Mouse (Mus musculus) forebrain, embryonic 15.5 days (tissue): ENCODE measurements around the gene Ccz1. TPM values are rescaled to one million over a fixed set of nuclear protein-coding genes. Genes with fewer than 3 reads are reported as not detected.

Experiments
- ATAC-seq: fragments of 200-750 bp; cut with Nextera tagmentation; replicated peaks from 2 replicates; pipeline ENCODE4 v1.8.0; 2017; ENCODE audit warnings: mild to moderate bottlenecking, moderate TSS enrichment, moderate library complexity
- H3K27ac ChIP-seq: fragments of 300-500 bp; sonication (generic); replicated peaks from 2 replicates; pipeline ENCODE4 v1.5.1; 2015; ENCODE audit warnings: mild to moderate bottlenecking, inconsistent platforms
- H3K27me3 ChIP-seq: fragments of 300-500 bp; sonication (generic); 2 replicates; pipeline ENCODE4 v1.6.1; 2015; ENCODE audit warnings: inconsistent platforms
- H3K36me3 ChIP-seq: fragments of 300-500 bp; sonication (generic); 2 replicates; pipeline ENCODE4 v1.6.1; 2015; ENCODE audit warnings: mild to moderate bottlenecking, inconsistent platforms
- H3K4me1 ChIP-seq: fragments of 300-500 bp; sonication (generic); 2 replicates; pipeline ENCODE4 v1.6.1; 2015; ENCODE audit warnings: inconsistent platforms
- H3K4me2 ChIP-seq: fragments of 300-500 bp; sonication (generic); replicated peaks from 2 replicates; pipeline ENCODE4 v1.6.1; 2015; ENCODE audit warnings: mild to moderate bottlenecking, inconsistent platforms
- H3K4me3 ChIP-seq: fragments of 300-500 bp; sonication (generic); 2 replicates; pipeline ENCODE4 v1.5.1; 2015; ENCODE audit warnings: mild to moderate bottlenecking, inconsistent platforms
- H3K9ac ChIP-seq: fragments of 300-500 bp; sonication (generic); replicated peaks from 2 replicates; pipeline ENCODE4 v1.6.1; 2015; ENCODE audit warnings: mild to moderate bottlenecking, inconsistent platforms
- H3K9me3 ChIP-seq: fragments of 300-500 bp; sonication (generic); 2 replicates; pipeline ENCODE4 v1.6.1; 2016; ENCODE audit warnings: inconsistent platforms
- WGBS: fragments of 180-500 bp; shearing (Covaris S2); methylation state at CpG from one replicate; pipeline ENCODE4 v1.1.7; 2015; ENCODE audit warnings: mixed read lengths; 5-methylcytosine and 5-hydroxymethylcytosine counted together
- polyA plus RNA-seq: library from polyadenylated mRNA; unstranded; fragments of >200 nt; fragmentation: Nextera tagmentation; extraction: Ambion mirVana; gene quantifications from 2 replicates; pipeline ENCODE4 v1.2.1, GENCODE M21; 2015

Gene Ccz1
- 90.9 and 94.3 TPM in 2 replicates for polyA plus RNA-seq

DNA sequence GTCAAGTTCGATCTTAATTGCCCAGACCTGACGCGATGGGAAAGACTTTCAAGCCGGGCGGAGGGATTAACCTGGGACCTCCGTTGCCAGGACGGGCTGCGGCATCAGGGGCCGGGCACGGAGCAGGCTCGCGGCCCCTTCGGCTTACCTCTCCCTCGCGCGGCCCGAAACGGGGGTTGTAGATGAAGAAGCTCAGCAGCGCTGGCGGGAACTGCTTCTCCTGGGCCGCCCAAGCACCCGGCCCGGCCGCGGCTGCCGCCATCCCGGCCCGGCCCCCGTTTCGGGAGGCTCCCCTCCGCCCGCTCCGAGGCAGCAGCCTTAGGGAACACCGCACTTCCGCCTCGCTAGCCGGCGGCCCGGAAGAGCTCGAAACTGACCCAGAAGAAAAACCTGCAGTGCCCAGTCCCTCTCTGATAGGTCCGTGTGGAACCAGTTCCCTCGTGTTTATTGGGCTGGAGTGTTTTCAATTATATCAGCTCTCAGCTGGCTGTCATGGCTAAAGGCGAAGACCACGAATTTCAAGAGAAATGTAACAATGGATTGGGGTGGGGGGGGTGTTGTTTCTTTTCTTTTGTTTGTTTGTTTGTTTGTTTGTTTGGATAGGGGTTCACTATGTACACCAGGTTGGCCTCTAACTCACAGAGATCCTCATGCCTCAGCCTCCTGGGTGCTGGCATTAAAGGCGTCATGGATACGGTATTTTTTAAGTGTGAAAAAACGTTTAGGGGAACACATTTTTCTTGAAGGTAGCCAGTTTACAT lies at the start of gene Ccz1:
Gene Ccz1, minus strand, starts transcription at position 327 of the 761 bp plus-strand sequence.
- peak within 1 kb of the TSS; percentile 87 for H3K27ac ChIP-seq
- WGBS, result 3% methylated on average over 47 of the region's 47 CpGs

GRCm38 (mm10) chr5:144064093-144064492 lies 49.4 kb upstream of the Ccz1 start:
- 53% methylated on average over 5 of the region's 5 CpGs for WGBS
- no peaks in the 10 kb centered on the region for H3K27me3 ChIP-seq
- H3K4me1 ChIP-seq, result no peaks in the 10 kb centered on the region
- no peak for ATAC-seq
- H3K27ac ChIP-seq, result no peak overlapping the region
- H3K9ac ChIP-seq, result no peak overlapping the region
- H3K36me3 ChIP-seq, result no peaks in the 10 kb centered on the region
- no peak overlapping the region for H3K4me2 ChIP-seq
- H3K4me3 ChIP-seq, result no peak overlapping the region
- no peaks in the 10 kb centered on the region for H3K9me3 ChIP-seq

More for the DNA sequence above, at the start of gene Ccz1:
- peak within 1 kb of the TSS; percentile 52 for H3K4me2 ChIP-seq
- peaks cover 26% of the 10 kb centered on the region for H3K36me3 ChIP-seq
- H3K27me3 ChIP-seq, result no peaks in the 10 kb centered on the region; the same call in 1 of the 2 replicates
- peak within 1 kb of the TSS; percentile 99 for H3K4me3 ChIP-seq
- H3K4me1 ChIP-seq, result peaks cover 9% of the 10 kb centered on the region
- H3K9ac ChIP-seq, result peak within 1 kb of the TSS; percentile 91
- H3K9me3 ChIP-seq, result no peaks in the 10 kb centered on the region
- peak; percentile 99 for ATAC-seq

GRCm38 (mm10) chr5:144054340-144054739 lies 39.7 kb upstream of the Ccz1 start:
- no peak for ATAC-seq
- H3K4me3 ChIP-seq, result no peak overlapping the region
- no peak overlapping the region for H3K9ac ChIP-seq
- no peaks in the 10 kb centered on the region for H3K27me3 ChIP-seq
- no peak overlapping the region for H3K4me2 ChIP-seq
- WGBS, result 92% methylated on average over 6 of the region's 6 CpGs
- no peak overlapping the region for H3K27ac ChIP-seq
- H3K4me1 ChIP-seq, result no peaks in the 10 kb centered on the region
- no peaks in the 10 kb centered on the region for H3K36me3 ChIP-seq
- H3K9me3 ChIP-seq, result no peaks in the 10 kb centered on the region

DNA sequence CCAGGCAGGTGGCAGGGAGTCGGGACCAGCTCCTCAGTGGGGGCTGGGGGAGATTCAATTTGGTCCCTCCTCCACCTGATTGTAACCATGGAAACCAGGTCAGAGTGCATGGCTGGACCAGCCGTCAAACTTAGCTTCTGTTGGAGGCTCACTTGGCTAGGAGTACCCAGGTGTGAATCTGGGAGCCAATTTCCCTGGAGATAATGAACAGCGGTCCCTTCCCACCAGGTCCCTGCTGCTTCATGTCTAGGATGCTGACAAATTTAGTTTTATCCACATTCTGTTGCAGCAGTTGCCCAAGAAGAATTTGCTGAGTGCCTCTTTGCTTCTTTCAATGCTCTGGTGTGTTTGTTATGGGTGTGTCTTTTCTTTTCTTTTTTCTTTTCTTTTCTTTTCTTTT lies 38.8 kb upstream of the Ccz1 start:
- Histone ChIP-seq H3K9me3 (no peaks in the 10 kb centered on the region), H3K4me1 (no peaks in the 10 kb centered on the region), H3K27ac (no peak overlapping the region), H3K4me2 (no peak overlapping the region), H3K36me3 (no peaks in the 10 kb centered on the region), H3K27me3 (no peaks in the 10 kb centered on the region), H3K4me3 (no peak overlapping the region), H3K9ac (no peak overlapping the region)
- no peak for ATAC-seq
- WGBS, result 58% methylated on average over 3 of the region's 3 CpGs

- Histone ChIP-seq H3K4me2 (no peak overlapping the region), H3K4me1 (peaks cover 5% of the 10 kb centered on the region; the same call in 1 of the 2 replicates), H3K27ac (no peak overlapping the region), H3K27me3 (no peaks in the 10 kb centered on the region), H3K36me3 (no peaks in the 10 kb centered on the region), H3K4me3 (no peak overlapping the region), H3K9me3 (no peaks in the 10 kb centered on the region), H3K9ac (no peak overlapping the region)
- no peak for ATAC-seq
Measured at GRCm38 (mm10) chr5:144051268-144051667, 36.6 kb upstream of the Ccz1 start.

DNA sequence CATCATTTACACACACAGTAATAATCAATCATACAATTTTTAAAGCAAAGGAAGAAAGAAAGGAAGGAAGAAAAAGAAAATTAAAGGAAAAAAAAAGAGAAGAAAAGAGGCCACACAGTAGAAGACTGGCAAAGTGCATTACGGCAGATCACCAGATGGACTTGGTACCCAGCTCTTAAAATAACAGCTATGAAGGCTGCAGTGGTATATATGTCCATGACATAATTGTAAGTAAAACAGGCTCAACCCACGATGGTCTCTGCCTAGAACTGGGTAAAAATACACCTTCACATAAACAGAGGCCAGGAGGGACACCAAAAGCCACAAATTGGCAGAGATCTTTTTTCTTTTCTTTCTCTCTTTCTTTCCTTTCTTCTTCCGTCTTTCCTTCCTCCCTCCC lies 35.2 kb upstream of the Ccz1 start:
- WGBS, result 77% methylated on average over 3 of the region's 3 CpGs
- Histone ChIP-seq H3K36me3 (no peaks in the 10 kb centered on the region), H3K4me1 (peaks cover 5% of the 10 kb centered on the region; the same call in 1 of the 2 replicates), H3K27me3 (no peaks in the 10 kb centered on the region), H3K27ac (no peak overlapping the region), H3K9me3 (no peaks in the 10 kb centered on the region), H3K4me2 (no peak overlapping the region), H3K9ac (no peak overlapping the region), H3K4me3 (no peak overlapping the region)
- no peak for ATAC-seq

- Histone ChIP-seq H3K9ac (no peak overlapping the region), H3K27me3 (no peaks in the 10 kb centered on the region), H3K4me2 (peak overlapping the region; percentile 11; the same call in 1 of the 2 replicates), H3K27ac (peak overlapping the region; percentile 69), H3K9me3 (no peaks in the 10 kb centered on the region), H3K4me1 (peaks cover 5% of the 10 kb centered on the region; the same call in 1 of the 2 replicates), H3K36me3 (no peaks in the 10 kb centered on the region), H3K4me3 (no peak overlapping the region)
- 53% methylated on average over 13 of the region's 13 CpGs for WGBS
- ATAC-seq, result peak; percentile 64; the same call in 1 of the 2 replicates
Measured at GRCm38 (mm10) chr5:144047324-144047723, 32.6 kb upstream of the Ccz1 start.

DNA sequence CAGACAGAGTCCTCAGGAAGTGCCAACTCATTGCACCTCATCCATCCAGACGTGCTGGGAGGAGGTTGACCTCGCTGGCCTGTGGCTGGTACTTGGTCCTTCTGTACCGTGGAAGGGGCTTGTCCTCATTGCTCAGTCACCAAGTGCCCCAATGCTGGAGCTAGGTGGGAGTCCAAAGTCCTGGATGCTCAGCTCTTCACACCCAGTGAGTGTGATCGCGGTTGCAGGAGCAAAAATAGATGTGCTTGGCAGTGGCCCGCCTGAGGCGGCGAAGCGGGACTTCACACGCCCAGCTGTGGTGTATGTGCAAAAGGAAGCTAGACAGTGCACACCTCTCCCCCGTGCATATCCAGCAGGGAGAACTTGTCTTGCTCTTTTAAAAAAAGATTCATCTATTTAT lies 28.5 kb upstream of the Ccz1 start:
- Histone ChIP-seq H3K27me3 (no peaks in the 10 kb centered on the region), H3K9ac (no peak overlapping the region), H3K9me3 (no peaks in the 10 kb centered on the region), H3K4me1 (peaks cover 5% of the 10 kb centered on the region; the same call in 1 of the 2 replicates), H3K4me3 (no peak overlapping the region), H3K4me2 (no peak overlapping the region), H3K27ac (no peak overlapping the region), H3K36me3 (no peaks in the 10 kb centered on the region)
- 85% methylated on average over 11 of the region's 11 CpGs for WGBS
- ATAC-seq, result no peak

- Histone ChIP-seq H3K27me3 (no peaks in the 10 kb centered on the region), H3K4me2 (no peak overlapping the region), H3K9ac (no peak overlapping the region), H3K9me3 (no peaks in the 10 kb centered on the region), H3K4me1 (no peaks in the 10 kb centered on the region), H3K4me3 (no peak overlapping the region), H3K27ac (no peak overlapping the region), H3K36me3 (no peaks in the 10 kb centered on the region)
- 43% methylated on average over 11 of the region's 11 CpGs for WGBS
- 0 out of 2 replicates have a peak, but pooled peaks have one; percentile 26 for ATAC-seq
Measured at GRCm38 (mm10) chr5:144040720-144041364, 26.2 kb upstream of the Ccz1 start.

DNA sequence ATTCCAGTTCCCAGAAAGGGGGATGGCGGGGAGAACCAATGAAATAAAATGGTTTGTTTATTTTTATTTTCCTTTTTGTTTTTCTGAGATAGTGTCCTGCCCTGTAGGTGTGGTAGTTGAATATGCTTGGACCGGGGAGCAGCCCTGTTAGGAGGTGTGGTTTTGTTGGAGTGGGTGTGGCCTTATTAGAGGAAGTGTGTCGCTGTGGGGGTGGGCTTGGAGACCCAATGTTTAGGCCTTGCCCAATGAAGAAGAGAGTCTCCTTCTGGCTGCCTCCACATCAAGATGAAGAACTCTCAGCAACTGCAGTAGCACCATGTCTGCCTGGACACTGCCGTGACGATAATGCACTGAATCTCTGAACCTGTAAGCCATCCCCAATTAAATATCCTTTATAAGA lies 25.2 kb upstream of the Ccz1 start:
- no peaks in the 10 kb centered on the region for H3K4me1 ChIP-seq
- no peaks in the 10 kb centered on the region for H3K27me3 ChIP-seq
- no peak overlapping the region for H3K9ac ChIP-seq
- H3K9me3 ChIP-seq, result no peaks in the 10 kb centered on the region
- WGBS, result 94% methylated on average over 5 of the region's 5 CpGs
- H3K4me3 ChIP-seq, result no peak overlapping the region
- ATAC-seq, result no peak
- no peak overlapping the region for H3K27ac ChIP-seq
- no peaks in the 10 kb centered on the region for H3K36me3 ChIP-seq
- no peak overlapping the region for H3K4me2 ChIP-seq

- no peak for ATAC-seq
- Histone ChIP-seq H3K9me3 (no peaks in the 10 kb centered on the region), H3K9ac (no peak overlapping the region), H3K4me1 (no peaks in the 10 kb centered on the region), H3K36me3 (no peaks in the 10 kb centered on the region), H3K27me3 (no peaks in the 10 kb centered on the region), H3K4me3 (no peak overlapping the region), H3K4me2 (no peak overlapping the region), H3K27ac (no peak overlapping the region)
- WGBS, result 81% methylated on average over 9 of the region's 9 CpGs
Measured at GRCm38 (mm10) chr5:144039156-144039675, 24.5 kb upstream of the Ccz1 start.

DNA sequence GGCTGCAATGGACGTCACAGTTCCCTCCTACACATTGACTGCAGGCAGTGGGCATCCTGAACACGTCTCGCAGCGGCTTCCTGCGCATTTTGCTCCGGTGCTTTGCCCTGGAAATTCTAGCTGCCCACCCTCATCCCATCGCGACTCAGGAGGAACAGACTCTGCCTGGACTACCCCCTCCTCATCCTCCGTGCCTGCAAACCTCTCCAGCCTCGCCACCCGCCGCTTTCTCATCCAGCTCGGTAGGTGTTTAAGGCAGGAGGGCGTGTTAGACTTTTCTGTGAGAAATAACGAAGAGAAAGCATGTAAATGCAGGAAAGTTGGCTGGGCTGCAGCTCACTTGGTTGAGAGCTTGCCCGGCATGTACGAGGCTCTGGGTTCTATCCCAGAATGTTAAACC lies 22.3 kb upstream of the Ccz1 start:
- no peaks in the 10 kb centered on the region for H3K36me3 ChIP-seq
- H3K4me3 ChIP-seq, result no peak overlapping the region
- H3K9me3 ChIP-seq, result no peaks in the 10 kb centered on the region
- no peaks in the 10 kb centered on the region for H3K27me3 ChIP-seq
- peak overlapping the region; percentile 2; the same call in 1 of the 2 replicates for H3K4me2 ChIP-seq
- no peaks in the 10 kb centered on the region for H3K4me1 ChIP-seq
- no peak for ATAC-seq
- WGBS, result 55% methylated on average over 17 of the region's 17 CpGs
- H3K9ac ChIP-seq, result no peak overlapping the region
- H3K27ac ChIP-seq, result no peak overlapping the region
